Mouse (Mus musculus) thymus, adult 18-20 months (tissue): ENCODE data around the gene Arhgef3.

Experiments
- DNase-seq, 2 experiments: peaks; one replicate each; pipeline ENCODE4 v3.0.0; 2022; ENCODE audit warnings: mixed read lengths in 2 of 2

Gene Arhgef3

GRCm38 (mm10) chr14:27324689-27325088, 210.0 kb downstream of the Arhgef3 start:
- DNase-seq = no peak

- DNase-seq = no peak
Observed at GRCm38 (mm10) chr14:27325537-27325936, 210.8 kb downstream of the Arhgef3 start.

- no peak for DNase-seq
Observed at GRCm38 (mm10) chr14:27327862-27328261, 213.2 kb downstream of the Arhgef3 start.

- no peak for DNase-seq
Observed at GRCm38 (mm10) chr14:27328952-27329351, 214.3 kb downstream of the Arhgef3 start.

- DNase-seq = no peak
Observed at GRCm38 (mm10) chr14:27331490-27332035, 216.9 kb downstream of the Arhgef3 start.

- no peak for DNase-seq
Observed at GRCm38 (mm10) chr14:27332359-27332987, 217.8 kb downstream of the Arhgef3 start.

- DNase-seq = peak; percentile 88 to 90
Observed at GRCm38 (mm10) chr14:27335331-27336207, 220.9 kb downstream of the Arhgef3 start.

GRCm38 (mm10) chr14:27336208-27337114, 221.8 kb downstream of the Arhgef3 start:
- DNase-seq = no peak

GRCm38 (mm10) chr14:27337156-27337555, 222.5 kb downstream of the Arhgef3 start:
- no peak for DNase-seq

- no peak for DNase-seq
Observed at GRCm38 (mm10) chr14:27338034-27338708, 223.5 kb downstream of the Arhgef3 start.

GRCm38 (mm10) chr14:27340682-27341415, 226.2 kb downstream of the Arhgef3 start:
- no peak for DNase-seq

- peak in 1 of 2 experiments; percentile 29 for DNase-seq
Observed at GRCm38 (mm10) chr14:27341486-27341885, 226.8 kb downstream of the Arhgef3 start.

GRCm38 (mm10) chr14:27342451-27342850, 227.8 kb downstream of the Arhgef3 start:
- DNase-seq = no peak

- DNase-seq = no peak
Observed at GRCm38 (mm10) chr14:27344250-27344990, 229.7 kb downstream of the Arhgef3 start.

GRCm38 (mm10) chr14:27345051-27345885, 230.6 kb downstream of the Arhgef3 start:
- DNase-seq = no peak

- no peak for DNase-seq
Observed at GRCm38 (mm10) chr14:27347224-27347623, 232.5 kb downstream of the Arhgef3 start.

GRCm38 (mm10) chr14:27347666-27348065, 233.0 kb downstream of the Arhgef3 start:
- no peak for DNase-seq

GRCm38 (mm10) chr14:27348088-27348487, 233.4 kb downstream of the Arhgef3 start:
- no peak for DNase-seq

GRCm38 (mm10) chr14:27348656-27349055, 234.0 kb downstream of the Arhgef3 start:
- DNase-seq = no peak

- DNase-seq = no peak
Observed at GRCm38 (mm10) chr14:27349120-27349519, 234.4 kb downstream of the Arhgef3 start.
